Mouse (Mus musculus): ENCODE data around the gene Ctnnd2. TPM values are rescaled to one million over a fixed set of nuclear protein-coding genes. Genes with fewer than 3 reads are reported as not detected.

The Ctnnd2 gene
- total RNA-seq, 2 experiments from 2014 or later = 0.31 to 0.41 TPM

GRCm38 (mm10) chr15:30268822-30269221 is 96.4 kb downstream of the Ctnnd2 start:
- DNase-seq = no peak

- DNase-seq = no peak
Observed at GRCm38 (mm10) chr15:30271141-30271572, 98.8 kb downstream of the Ctnnd2 start.

- DNase-seq = no peak
Observed at GRCm38 (mm10) chr15:30272326-30272725, 99.9 kb downstream of the Ctnnd2 start.

GRCm38 (mm10) chr15:30275721-30276120 is 103.3 kb downstream of the Ctnnd2 start:
- DNase-seq = no peak

- no peak for DNase-seq
Observed at GRCm38 (mm10) chr15:30276691-30277090, 104.3 kb downstream of the Ctnnd2 start.

- DNase-seq = no peak
Observed at GRCm38 (mm10) chr15:30278610-30279009, 106.2 kb downstream of the Ctnnd2 start.

- DNase-seq = no peak
Observed at GRCm38 (mm10) chr15:30285572-30286244, 113.3 kb downstream of the Ctnnd2 start.

- no peak for DNase-seq
Observed at GRCm38 (mm10) chr15:30286245-30286642, 113.9 kb downstream of the Ctnnd2 start.

- no peak for DNase-seq
Observed at GRCm38 (mm10) chr15:30302824-30303223, 130.4 kb downstream of the Ctnnd2 start.

GRCm38 (mm10) chr15:30306437-30306836 is 134.0 kb downstream of the Ctnnd2 start:
- DNase-seq = no peak

- no peak for DNase-seq
Observed at GRCm38 (mm10) chr15:30322543-30322942, 150.2 kb downstream of the Ctnnd2 start.

GRCm38 (mm10) chr15:30333336-30334310 is 161.2 kb downstream of the Ctnnd2 start:
- DNase-seq = no peak

- DNase-seq = no peak
Observed at GRCm38 (mm10) chr15:30338585-30339197, 166.3 kb downstream of the Ctnnd2 start.

- DNase-seq = no peak
Observed at GRCm38 (mm10) chr15:30345754-30346153, 173.4 kb downstream of the Ctnnd2 start.

- DNase-seq = no peak
Observed at GRCm38 (mm10) chr15:30364491-30364890, 192.1 kb downstream of the Ctnnd2 start.

GRCm38 (mm10) chr15:30369997-30370396 is 197.6 kb downstream of the Ctnnd2 start:
- DNase-seq = no peak

- no peak for DNase-seq
Observed at GRCm38 (mm10) chr15:30371151-30371550, 198.8 kb downstream of the Ctnnd2 start.

GRCm38 (mm10) chr15:30373654-30374215 is 201.3 kb downstream of the Ctnnd2 start:
- DNase-seq = no peak

- no peak for DNase-seq
Observed at GRCm38 (mm10) chr15:30374907-30375306, 202.5 kb downstream of the Ctnnd2 start.

GRCm38 (mm10) chr15:30383075-30383842 is 210.9 kb downstream of the Ctnnd2 start:
- DNase-seq = no peak

GRCm38 (mm10) chr15:30384386-30384785 is 212.0 kb downstream of the Ctnnd2 start:
- no peak for DNase-seq

- no peak for DNase-seq
Observed at GRCm38 (mm10) chr15:30386489-30386888, 214.1 kb downstream of the Ctnnd2 start.
